Mouse (Mus musculus) spleen, adult 2 months (tissue): ENCODE measurements around the gene Tsga10ip.

Experiments
- CTCF ChIP-seq: fragments of 200-500 bp; IDR thresholded peaks from 2 replicates; pipeline ENCODE4 v1.5.1; 2011; ENCODE audit warnings: mild to moderate bottlenecking, inconsistent platforms; ENCODE audit not compliant: insufficient read depth, insufficient read length, insufficient replicate concordance; ENCODE audit errors: extremely low read depth
- POLR2A ChIP-seq: fragments of 200-500 bp; IDR thresholded peaks from 2 replicates; pipeline ENCODE4 v1.6.1; 2011; ENCODE audit warnings: low read depth, low read length, inconsistent platforms

- TF ChIP-seq CTCF (no peak), POLR2A (no peak)
These were observed 8.2 kb downstream of the Tsga10ip start for GRCm38 (mm10) chr19:5394168-5394567.
